Mouse (Mus musculus): ENCODE measurements around the gene Cachd1.

Gene Cachd1

GRCm38 (mm10) chr4:100793147-100793546 lies 16.7 kb downstream of the Cachd1 start:
- WGBS: 51% methylated on average over 2 of the region's 2 CpGs

GRCm38 (mm10) chr4:100795523-100795922 lies 19.0 kb downstream of the Cachd1 start:
- 65% methylated on average over 5 of the region's 5 CpGs for WGBS

- 84% methylated on average over 14 of the region's 14 CpGs for WGBS
Measured at GRCm38 (mm10) chr4:100800730-100801442, 24.4 kb downstream of the Cachd1 start.

GRCm38 (mm10) chr4:100801443-100801786 lies 24.9 kb downstream of the Cachd1 start:
- 86% methylated on average over 3 of the region's 3 CpGs for WGBS

GRCm38 (mm10) chr4:100811057-100811695 lies 34.7 kb downstream of the Cachd1 start:
- WGBS: 55% methylated on average over 5 of the region's 5 CpGs

- 64% methylated on average over 8 of the region's 8 CpGs for WGBS
Measured at GRCm38 (mm10) chr4:100811802-100812510, 35.5 kb downstream of the Cachd1 start.

GRCm38 (mm10) chr4:100813767-100814461 lies 37.4 kb downstream of the Cachd1 start:
- 81% methylated on average over 2 of the region's 2 CpGs for WGBS

- WGBS: 90% methylated on average over 3 of the region's 3 CpGs
Measured at GRCm38 (mm10) chr4:100819238-100819637, 42.8 kb downstream of the Cachd1 start.

- 76% methylated on average over 7 of the region's 7 CpGs for WGBS
Measured at GRCm38 (mm10) chr4:100822526-100822925, 46.1 kb downstream of the Cachd1 start.

GRCm38 (mm10) chr4:100827374-100827773 lies 50.9 kb downstream of the Cachd1 start:
- 65% methylated on average over 5 of the region's 5 CpGs for WGBS

GRCm38 (mm10) chr4:100828737-100829136 lies 52.3 kb downstream of the Cachd1 start:
- WGBS: 35% methylated on average over 10 of the region's 10 CpGs

GRCm38 (mm10) chr4:100837205-100837604 lies 60.7 kb downstream of the Cachd1 start:
- WGBS: 69% methylated on average over 6 of the region's 6 CpGs

- 81% methylated on average over 5 of the region's 5 CpGs for WGBS
Measured at GRCm38 (mm10) chr4:100842629-100843028, 66.2 kb downstream of the Cachd1 start.

- WGBS: 68% methylated on average over 5 of the region's 5 CpGs
Measured at GRCm38 (mm10) chr4:100843119-100843518, 66.6 kb downstream of the Cachd1 start.

GRCm38 (mm10) chr4:100850846-100851495 lies 74.5 kb downstream of the Cachd1 start:
- WGBS: 88% methylated on average over 7 of the region's 7 CpGs

GRCm38 (mm10) chr4:100852448-100852847 lies 76.0 kb downstream of the Cachd1 start:
- WGBS: 60% methylated on average over 3 of the region's 3 CpGs

- WGBS: 84% methylated on average over 1 of the region's 1 CpGs
Measured at GRCm38 (mm10) chr4:100853426-100853825, 77.0 kb downstream of the Cachd1 start.

GRCm38 (mm10) chr4:100855373-100855772 lies 78.9 kb downstream of the Cachd1 start:
- 82% methylated on average over 4 of the region's 4 CpGs for WGBS

GRCm38 (mm10) chr4:100857411-100857869 lies 81.0 kb downstream of the Cachd1 start:
- 72% methylated on average over 3 of the region's 3 CpGs for WGBS

GRCm38 (mm10) chr4:100863861-100864428 lies 87.5 kb downstream of the Cachd1 start:
- 51% methylated on average over 15 of the region's 15 CpGs for WGBS

- WGBS: 19% methylated on average over 13 of the region's 13 CpGs
Measured at GRCm38 (mm10) chr4:100865423-100865822, 88.9 kb downstream of the Cachd1 start.

Measured in cerebral cortex, adult 2 months (tissue).